Mouse (Mus musculus) E14TG2a.4 (cell line): ENCODE results near the gene Bfsp2.

Experiments
- CTCF ChIP-seq: conservative IDR thresholded peaks from 2 replicates; pipeline ENCODE4 v1.5.1; 2014; ENCODE audit warnings: low read length
- NANOG ChIP-seq: IDR thresholded peaks from 2 replicates; pipeline ENCODE4 v1.6.1; 2014; ENCODE audit warnings: borderline replicate concordance, low read length, mixed read lengths

DNA sequence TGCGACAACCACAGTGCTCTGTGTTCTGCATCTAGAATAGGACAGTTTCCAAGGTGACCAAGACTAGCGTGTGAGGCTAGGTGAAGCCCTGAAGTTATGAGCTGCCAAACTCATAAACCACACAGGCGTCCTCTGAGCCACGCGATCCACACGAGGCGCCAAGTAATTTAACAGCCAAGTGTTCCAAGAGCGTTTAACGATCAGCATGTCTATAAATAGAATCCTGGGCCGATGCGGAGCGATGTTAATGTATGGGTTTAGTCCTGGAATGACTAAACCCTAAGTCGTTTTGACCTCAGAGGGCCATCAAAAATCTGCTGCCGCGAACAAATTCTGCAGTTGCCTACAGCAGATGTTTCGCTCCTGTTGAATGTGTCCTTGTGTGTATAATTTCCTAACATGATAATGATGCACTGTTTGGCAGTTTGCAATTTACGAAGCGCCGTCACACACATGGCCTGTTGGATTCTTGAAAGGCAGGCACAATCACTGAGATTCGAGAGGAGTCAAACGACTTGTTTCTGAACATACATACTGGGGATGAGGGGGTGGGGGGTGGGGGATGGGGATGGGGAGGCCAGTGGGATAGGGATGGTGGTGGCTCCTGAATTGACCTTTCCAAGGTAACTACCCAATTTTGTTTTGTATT lies 81.6 kb downstream of the Bfsp2 start:
- TF ChIP-seq CTCF (no peak), NANOG (no peak)
